Mouse (Mus musculus) spleen, postnatal 10 days (tissue): ENCODE results near the gene Sh3bp5.

ENCODE experiments used
- DNase-seq, 2 experiments: peaks; one replicate each; pipeline ENCODE4 v3.0.0; 2021 to 2022; ENCODE audit warnings: low spot score in 2 of 2

Sh3bp5 gene

DNA sequence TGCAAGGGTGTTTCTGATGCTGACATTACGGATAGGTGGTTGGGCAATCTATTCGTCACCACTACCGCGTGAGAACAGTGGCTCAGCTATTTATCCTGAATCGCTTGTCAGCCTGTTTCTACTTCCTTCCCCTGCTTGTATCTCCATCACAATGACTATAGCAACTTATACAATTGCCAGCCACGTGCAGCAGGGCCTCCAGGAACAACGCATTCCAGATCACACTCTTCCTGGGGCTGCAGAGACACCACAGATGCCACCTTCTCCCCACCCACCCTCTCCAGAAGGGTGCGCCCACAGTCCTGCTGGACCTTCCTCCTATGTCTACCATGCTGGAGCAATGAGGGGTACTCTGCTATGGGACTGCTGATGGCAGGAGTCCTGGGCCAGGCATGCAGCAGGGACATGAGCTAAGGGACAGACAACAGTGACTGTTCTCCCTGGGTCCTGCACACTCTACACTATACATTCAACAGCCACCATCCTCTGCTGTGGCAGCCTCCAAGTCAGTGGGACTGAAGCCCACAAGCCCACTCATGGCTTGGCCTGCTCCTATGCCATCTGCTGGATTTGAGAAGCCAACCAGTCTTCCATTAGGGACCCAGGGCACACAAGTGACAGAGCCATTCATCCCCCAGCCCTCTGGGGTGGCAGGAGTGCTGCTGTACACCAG lies 42.9 kb downstream of the Sh3bp5 start:
- DNase-seq = no peak

DNA sequence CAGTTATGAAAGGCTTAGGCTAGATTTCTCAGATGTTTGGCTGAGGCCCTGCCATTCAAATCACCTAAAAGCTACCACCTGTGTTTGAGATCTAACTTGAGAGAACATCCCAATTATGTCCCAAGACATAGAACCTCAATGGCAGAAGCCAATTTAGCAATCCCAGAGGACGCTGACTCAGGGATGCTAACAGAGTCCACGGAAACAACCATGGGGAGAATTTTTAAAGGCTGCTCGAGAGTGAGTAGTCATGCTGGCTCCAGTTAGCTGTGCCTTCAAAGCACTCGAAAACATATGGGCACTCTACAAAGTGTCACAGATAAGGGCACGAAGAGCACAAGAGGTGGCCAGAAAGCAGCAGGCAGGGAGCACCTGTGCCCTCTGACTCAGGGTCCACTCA lies 43.6 kb downstream of the Sh3bp5 start:
- no peak for DNase-seq

DNA sequence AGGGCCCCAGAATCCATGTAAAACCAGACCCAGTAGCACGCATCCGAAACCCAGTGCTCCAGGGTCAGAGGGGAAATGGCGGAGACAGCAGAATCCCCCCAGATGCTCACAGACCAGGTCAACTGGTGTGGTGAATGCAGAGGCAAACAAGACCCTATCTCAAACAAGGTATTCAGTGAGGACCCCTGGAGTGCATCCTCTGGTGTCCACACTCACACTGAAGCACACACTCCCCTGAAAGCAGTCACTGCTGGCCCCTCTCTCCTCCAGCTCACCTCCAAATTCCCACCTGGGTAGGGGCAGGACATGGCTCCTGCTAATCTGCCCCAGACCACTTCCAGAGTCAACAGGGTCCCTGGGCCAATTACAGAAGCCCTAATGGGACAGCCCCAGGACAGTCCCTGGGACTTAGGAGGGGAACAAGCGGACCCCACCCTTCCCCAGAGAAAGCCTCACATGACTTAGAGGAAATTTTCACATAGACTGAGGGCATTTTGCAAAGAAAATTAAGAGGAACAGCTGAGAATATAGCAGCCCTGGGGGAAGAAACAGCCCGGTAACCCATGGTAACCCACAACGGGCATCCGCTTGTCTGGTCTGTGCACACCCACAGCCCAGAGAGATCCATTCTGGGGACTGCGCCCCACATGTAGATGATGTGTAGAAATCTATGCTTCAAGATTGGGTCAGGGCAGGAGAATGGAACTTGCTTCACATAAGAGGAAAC lies 46.3 kb downstream of the Sh3bp5 start:
- no peak for DNase-seq

DNA sequence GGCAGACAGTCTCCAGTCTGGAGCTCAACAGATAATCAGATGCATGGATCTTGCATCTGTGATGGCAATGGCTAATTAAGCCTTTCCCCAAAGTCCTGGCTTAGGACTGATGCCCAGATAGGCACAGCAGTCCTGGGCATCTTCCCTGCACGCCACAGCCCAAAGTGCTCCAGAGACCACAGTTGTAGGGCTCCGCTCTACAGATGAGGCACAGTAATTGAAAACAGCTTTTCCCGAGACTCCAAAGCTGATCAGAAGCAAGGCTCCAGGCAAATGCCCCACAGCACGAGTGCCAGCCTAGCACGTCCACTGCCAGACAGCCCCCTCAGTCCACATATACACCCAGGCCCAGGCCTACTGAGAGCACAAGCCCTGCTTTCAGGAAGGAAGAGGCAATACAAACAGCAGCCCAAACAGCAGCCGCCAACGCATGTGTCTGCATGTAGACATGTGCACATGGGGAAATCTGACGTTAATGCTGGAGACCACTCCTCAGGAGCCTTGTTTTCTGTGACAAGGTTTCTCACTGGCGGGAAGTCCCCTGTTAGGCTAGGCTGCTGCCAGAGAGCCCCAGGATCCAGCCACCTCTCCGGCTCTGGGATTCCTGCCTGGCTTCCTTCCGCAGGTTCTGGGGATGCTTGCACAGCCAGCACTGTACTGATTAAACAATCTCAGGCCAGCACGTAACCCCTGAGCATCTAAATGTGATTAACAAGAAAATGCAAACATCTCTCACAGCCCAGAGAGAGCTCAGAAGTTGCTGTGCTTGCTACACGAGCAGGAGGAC lies 47.6 kb downstream of the Sh3bp5 start:
- no peak for DNase-seq

DNA sequence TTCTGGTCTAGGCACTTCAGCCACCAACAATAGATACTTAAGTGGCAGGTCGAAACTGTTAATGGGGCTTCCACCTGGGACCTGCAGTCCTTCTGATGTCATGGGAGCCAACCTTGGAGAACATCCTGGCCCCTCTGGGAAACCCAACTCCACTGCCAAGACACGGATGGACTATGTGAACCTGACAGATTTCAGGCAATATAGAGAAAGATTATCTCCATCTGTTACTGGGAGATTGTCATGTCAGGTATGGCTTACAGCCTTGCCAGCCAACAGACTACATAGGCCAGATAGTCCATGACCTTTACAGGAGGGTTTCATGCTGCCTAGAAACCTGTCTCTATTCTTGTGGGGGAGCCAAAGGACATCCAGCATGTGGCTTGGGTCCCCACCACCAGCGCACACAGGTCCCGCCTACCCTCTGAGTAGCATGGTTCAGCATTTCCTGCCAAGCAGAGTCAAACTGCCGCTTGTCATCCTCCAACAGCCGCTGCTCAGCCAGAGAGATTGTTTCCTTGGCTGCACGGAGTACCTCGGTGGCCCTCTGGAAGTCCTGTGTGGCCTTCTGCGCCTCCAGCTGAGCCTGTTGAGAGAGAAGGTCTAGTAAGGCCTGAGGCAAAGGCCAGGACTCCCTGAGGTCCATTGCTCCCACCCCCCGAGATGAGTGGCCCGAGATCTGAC lies 48.4 kb downstream of the Sh3bp5 start:
- DNase-seq = no peak

DNA sequence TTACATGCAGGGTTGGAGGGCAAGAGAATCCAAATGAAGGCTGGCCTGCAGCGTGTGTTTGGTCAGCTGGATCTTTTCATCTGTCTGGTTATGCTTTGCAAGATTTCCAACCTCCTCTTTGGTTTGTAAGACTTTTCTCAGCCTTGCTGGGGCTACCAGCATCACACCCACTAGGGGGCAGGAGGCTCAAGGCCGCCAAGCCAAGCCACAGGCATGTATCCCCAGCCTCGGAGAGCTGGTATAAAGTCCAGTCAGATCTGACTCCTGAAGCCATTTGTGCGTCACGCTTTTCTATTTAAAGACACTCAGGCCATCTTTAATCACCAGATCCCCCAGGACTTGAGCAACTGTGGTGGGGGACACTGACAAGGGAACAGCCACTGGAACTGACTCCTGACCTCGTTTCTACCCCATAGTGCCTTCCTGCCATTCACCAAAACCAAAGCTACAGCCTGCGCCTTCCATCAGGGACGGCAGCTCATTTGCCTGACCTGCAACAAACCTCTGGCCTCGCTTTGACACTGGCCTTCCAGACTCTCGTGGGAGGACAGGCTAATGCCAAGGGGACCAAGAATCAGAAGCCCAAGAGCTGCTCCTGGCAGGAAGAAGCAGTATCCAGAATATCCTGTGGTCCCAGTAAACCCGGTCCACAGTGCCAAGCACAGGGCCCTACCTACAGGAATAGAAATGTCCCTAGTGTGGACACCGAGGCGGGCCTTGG lies 49.7 kb downstream of the Sh3bp5 start:
- peak in 1 of 2 experiments; percentile 81 for DNase-seq

DNA sequence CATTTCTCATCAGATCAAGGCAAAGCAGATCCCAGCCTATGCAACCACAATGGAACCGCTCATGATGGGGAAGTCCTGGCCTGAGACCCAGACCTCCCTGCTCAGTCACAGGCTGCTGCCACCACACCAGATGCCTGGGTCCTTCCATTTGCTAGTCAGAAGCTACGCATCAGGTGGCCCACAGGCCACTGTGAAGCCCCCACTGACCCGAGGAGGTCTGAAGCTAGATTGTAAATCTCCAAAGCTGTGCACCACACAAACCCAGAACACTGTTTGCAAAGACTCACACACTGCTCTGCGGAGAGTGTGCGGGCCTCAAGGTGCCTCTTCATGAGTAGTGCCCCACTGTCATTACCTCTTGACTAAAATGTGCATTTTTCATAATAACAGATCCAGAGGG lies 50.5 kb downstream of the Sh3bp5 start:
- no peak for DNase-seq

DNA sequence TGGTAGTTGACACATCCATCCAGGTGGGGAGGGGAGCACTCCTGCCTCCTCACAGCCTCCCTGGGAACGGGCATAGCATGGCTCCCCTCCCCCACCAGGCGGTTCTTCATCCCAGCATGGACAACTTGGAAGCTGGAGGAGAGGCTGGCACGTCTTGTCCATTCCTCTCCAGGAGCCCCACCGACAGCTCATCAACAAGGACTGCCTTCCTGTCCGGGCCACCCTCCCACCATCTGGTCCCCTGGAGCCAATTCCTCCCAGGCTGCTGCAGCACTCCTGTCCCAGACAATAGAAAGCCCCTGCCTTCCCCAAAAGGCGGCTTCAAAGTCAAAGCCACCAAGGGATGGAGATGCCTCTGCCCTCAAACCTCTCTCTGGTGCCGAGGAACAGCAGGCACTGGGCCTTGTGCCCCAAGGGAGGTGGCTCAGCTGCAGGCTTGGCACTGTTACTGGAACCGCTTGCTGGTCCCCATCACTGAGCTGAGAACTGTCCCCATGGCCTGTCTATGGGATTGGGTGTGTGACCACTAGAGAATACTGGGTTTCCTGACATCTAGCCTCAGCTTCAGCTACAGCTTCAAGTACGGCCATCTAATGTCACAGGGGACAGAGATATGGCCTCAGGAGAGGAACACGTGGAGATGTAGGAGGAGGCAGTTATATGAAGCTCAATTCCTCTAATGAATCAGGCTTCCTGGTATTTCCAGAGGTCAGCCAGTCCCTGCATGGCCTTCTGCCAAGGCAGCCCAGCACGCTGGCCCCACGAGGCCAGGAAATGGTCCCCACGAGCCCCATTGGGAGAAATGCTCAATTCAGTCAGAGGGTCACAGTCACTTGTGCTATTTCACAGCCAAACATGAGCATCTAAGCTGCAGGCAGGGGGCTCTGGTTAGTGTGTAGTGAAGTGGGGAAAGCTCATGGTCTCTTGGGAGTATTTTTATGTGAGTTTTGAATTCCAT lies 51.2 kb downstream of the Sh3bp5 start:
- DNase-seq = no peak

DNA sequence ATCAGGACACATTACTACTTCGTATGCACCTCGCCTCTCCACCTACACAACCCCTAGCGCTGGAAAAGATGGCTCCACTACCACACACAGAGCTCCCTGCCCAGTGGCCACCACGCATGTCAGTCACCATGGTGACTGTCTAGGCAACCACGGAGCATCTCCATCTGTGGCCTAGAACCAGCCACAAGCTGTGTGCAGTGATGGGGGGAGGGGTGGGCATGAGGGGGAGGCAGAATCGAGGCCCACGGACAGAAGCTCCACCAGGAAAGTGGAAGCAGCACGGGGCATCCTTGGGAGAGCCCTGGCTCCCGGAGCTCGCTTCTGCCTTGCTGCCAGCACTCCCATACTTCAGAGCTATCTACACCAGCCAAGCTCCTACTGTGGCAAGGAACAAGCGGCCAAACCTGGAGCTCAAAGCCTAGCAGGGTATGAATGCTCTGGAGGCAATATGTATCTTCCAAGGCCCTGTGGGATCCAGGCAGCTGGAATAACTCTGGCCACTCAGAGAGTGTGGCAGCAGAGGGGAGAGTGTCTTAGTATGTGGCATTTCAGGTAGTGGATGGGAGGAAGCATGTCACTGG lies 52.3 kb downstream of the Sh3bp5 start:
- DNase-seq = no peak

DNA sequence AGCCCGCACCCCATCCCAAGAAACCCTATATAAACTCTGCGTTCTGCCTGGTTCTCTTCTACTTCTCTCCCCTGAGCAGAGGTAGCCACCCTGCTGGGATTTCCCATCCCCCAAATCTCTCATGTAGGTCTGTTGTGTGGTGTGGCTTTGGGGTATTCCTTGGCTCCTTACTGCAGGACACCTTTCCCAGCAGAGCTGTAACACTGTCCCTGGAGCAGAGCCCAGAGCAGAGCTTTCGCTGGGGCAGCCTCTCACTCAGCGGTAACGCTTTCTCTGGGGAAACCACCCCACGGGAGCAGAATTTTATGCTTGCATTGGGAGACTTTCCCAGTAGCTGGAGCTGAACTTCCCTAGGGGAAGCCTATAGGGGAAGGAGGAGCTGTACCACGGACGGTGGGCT lies 53.6 kb downstream of the Sh3bp5 start:
- no peak for DNase-seq

DNA sequence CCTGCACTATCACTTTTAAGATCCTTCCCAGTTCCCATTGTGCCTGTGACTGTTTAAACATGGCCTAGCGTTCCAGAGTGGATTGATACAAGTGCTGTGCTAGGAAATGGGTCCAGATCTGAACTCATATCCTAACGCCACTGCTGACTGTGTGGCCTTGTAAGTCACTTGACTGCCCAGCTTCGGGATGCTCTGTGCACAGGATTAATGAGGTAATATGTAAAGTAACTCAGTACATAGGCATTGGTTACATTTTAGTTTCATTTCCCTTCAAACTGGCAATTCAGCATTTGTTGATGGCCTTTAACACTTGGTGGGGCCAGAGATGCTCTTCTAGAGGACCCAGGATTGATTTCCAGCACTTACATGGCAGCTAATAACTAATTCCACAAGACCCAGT lies 59.5 kb downstream of the Sh3bp5 start:
- no peak for DNase-seq

DNA sequence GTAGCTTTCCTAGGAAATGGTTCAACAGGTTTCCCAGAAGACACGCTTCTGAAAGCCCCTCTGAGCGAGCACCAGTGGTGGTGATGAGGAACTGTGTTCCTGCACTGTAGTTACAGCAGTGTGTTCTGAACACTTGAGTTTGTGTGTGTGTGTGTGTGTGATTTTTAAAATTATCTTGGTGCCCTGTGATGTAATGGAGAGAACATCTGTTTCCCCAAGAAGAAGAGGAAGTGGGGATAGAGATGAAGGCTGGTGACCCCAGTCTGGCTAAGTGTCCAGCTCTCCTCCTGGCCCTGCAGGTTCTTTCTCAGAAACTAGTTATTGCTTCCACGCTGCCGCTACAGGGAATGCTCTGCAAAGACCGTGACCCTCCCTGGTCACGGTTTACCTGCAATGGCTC lies 61.5 kb downstream of the Sh3bp5 start:
- no peak for DNase-seq

DNA sequence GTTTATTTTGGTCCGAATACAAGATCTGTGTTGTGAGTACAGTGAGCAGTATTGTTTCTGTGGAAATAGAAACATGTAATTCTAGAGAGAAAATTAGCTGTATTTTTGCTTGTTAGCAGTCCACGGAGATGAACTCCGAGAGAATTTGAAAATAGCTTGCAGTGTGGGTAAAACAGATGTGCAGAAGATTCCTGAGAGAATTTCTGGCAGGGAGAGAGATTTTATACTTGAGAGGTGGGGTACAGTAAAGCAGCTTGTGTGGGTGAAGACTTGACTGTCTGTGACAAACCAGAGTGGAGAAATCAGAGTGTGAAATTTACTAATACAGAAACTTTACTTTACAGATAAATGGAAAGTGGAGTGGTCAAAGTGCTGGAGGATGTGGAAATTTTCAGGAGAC lies 66.5 kb downstream of the Sh3bp5 start:
- DNase-seq = no peak

DNA sequence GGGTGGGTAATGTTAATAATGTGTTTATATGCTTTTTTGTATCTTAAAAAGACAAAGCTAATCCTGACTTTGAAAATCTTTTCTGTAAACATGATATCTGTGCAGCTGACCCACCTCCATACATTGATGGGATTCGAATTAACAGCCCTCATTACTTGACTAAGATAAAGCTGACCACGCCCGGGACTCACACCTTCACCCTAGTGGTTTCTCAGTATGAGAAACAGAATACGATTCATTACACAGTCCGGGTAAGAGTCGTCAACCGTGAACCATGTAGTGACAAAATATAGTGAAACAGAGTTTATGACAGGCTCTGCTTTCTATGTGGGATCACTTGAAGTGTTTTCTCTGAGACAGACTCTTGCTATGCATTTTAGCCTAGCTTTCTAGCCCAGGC lies 67.9 kb downstream of the Sh3bp5 start:
- DNase-seq = no peak

DNA sequence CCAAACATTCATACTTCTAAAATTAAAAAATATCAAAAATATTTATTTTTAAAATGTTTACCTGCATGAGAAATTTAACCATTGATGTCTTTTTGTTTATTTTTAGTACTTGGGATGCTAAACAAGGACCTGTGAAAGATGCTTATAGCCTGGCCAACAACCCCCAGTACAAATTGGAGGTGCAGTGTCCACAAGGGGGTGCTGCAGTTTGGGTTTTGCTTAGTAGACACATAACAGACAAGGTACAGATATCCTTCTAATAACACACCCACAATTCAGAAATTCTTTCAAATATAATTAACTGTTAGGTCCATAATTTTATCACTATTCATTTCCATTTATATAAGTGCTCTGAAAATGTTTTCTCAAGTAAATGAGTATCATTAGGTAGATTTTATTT lies 70.5 kb downstream of the Sh3bp5 start:
- DNase-seq = peak; percentile 52 to 85

DNA sequence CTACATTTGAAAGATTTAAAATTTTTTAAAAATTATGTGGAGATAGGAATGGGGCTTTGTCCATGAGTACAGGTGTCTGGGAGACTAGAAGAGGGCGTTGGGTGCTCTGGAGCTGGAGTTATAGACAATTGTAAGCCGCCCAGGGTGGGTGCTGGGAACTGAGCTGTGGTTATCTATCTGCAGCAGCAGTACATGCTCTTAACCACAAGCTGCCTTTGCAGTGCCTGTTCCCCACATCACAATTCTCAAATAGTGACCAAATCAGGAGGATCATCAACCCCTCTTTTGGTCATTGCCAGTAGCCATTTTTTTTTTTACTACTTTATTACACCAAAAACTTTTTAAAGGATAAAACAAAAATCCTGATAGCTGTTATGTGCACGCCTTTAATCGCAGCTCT lies 71.3 kb downstream of the Sh3bp5 start:
- DNase-seq = no peak

DNA sequence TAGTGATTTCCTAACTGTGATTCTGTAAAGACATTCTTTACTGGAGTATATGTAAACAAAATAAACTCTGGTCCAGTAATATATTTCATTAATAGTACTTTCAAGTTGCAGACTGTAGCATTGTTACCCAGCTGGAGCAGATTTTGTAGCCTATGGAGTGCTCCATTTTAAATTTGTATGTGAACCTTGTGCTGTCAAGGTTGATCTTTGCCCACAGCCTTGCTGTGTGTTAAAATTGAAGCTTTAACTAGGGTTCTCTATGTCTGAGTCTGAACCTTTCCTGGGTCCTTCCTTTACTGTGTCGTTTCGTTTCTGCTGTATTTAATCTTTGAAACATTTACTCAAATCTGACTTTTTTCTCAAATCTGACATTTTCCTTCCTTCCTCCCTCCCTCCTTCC lies 73.6 kb downstream of the Sh3bp5 start:
- no peak for DNase-seq

DNA sequence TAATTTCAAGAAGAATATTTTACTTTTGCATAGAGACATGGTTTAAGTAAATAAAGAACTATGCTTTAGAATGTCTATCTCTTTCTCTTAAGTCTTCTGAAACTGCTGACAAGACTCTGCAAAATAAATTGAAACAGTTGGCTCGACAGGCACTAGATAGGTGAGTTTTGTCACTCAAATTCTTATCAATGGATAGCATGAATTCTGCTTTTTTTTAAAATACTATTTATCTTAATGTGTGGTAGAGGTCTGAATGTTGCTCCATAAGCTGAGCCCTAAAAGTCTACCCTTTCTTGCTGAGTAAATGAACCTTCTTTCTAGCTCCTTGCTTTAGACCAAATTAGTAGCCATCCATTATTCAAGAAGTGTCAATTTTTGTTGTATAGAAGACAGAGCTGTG lies 90.5 kb downstream of the Sh3bp5 start:
- no peak for DNase-seq

DNA sequence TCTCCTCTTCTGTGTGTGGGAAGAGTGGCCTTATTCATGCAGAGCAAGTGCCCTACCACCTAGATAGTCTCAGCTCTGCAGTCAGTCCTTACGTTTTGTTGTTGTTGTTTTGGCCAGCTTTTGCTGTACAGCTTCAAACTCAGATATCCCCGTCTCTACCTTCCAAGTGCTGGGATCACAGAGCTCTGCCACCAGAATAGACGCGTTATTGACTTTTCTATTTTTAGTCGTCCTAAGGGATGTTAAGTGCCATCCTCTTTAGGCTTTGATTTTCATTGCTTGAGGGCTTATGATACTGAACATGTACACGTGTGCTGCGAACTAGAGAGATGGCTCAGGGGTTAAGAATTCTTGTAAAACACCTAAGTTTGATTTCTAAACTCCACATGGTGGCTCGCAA lies 92.6 kb downstream of the Sh3bp5 start:
- DNase-seq = no peak

DNA sequence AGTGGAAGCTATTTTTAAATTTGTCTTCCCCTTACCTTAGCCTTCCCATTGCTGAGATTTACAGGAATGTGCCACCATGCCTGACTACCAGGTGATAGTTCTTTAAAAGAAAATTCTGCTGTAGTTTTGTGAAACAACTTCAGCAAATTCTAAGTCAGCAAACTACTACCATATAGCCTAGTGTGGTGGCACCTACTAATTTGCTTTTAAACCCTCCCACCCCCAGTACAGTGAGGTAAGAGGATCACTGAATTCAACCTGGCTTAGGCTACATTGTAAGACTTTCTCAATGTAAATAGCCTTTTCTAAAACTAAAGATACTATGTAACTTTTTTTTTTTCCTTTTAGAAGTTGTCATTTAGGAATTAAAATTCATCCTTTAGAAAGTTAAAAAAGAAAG lies 97.9 kb downstream of the Sh3bp5 start:
- DNase-seq = no peak
